Mouse (Mus musculus) c-Kit-positive CD71-positive TER-119-negative erythroid progenitor cells, embryonic 14.5 days (primary cell): ENCODE data around the gene Rps27l.

Source experiments
- DNase-seq: peaks from one replicate; pipeline ENCODE4 v3.0.0-alpha.2; 2013; ENCODE audit warnings: low read depth

Gene Rps27l

DNA sequence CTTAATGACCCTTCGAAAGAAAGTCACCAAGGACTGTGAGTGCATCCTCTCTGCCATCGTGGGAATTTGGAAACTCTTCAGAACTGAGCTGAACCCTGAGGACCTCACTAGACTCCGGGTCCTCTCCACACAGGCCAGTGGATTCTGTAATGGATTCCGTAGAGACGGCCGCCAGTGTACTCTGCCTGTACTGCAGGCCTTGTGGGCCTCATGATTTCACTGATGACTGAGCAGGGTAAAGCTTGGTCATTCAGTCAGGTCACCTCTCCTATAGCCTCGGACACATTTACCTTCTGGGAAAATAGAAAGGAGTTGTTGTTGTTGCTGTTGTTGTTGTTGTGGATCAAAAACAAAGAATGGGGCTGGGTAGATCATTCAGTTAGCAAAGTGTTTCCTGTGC, 36.2 kb downstream of the Rps27l start:
- DNase-seq, result no peak

DNA sequence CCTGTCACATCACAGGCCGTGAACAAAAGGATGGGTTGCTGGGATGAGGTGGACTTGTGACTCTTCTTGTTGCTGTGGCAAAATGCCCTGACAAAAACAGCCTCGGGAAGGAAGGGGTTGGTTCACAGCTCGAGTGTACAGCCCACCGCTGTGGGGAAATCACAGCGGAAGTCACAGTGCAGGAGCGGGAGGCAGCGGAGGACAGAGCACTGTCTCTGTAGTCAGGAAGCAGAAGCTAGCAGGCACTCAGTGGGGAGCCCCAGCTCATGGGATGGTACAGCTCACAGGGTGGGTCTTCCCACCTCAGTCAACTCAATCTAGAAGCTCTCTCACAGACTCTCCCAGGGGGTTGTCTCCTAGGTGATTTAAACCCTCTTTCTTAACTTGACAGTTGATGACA, 39.5 kb downstream of the Rps27l start:
- no peak for DNase-seq

DNA sequence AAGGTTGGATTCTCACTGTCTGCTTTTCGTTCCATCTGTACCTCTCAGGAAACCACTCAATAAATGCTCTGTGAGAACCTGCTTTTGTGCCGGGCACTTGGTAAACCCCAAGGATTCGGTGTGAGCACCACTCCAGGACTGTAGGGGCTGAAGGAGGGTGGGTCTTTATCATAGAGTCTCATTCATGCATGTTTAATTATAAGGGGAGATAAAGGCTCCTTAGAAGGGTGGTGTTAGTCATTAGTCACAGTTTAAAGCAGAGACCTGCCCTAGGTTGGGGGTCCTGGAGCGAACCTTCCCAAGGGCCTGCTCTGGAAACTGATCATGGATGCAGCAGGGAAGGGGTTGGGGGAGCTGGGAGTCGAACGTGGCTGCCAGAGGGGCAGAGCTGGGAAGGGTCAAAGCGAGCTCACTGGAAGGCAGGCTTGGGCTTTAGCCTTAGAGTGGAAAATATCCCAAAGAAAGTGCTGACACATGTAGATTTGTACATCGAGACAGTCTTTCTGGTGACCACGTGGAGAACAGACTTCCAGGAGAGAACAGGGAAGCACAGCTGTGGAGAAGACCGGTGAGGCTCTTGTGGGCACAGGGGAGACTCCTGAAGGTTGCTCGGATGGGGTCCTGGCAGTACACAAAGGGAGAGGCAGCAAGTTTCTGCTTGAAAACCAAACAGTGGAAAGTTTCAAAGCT, 42.5 kb downstream of the Rps27l start:
- DNase-seq, result peak; percentile 40

DNA sequence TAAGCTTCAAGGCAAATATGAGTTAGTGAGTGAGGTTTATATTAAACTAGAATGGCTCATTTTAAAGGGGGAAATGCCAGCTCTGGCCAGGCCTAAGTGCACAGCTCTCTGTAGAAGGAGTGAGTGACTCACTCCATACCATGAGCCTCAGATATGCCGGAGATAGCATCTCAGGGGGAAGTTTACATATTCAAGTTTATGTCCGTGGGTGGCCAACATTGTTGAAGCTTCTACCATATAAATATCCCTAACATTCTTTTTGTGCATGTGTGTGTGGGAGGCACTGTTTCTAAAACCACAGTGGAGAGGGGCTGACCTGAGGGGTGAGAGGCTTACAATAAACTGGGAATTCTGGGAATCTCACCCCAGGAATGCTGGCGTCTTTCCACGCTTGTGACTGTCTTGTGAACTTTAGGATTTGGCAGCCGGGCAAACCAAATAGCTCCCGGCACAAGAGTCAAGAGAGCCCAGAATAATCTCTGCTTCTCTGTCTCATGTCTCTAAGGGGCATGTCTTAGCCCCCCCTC, 43.1 kb downstream of the Rps27l start:
- DNase-seq, result no peak

DNA sequence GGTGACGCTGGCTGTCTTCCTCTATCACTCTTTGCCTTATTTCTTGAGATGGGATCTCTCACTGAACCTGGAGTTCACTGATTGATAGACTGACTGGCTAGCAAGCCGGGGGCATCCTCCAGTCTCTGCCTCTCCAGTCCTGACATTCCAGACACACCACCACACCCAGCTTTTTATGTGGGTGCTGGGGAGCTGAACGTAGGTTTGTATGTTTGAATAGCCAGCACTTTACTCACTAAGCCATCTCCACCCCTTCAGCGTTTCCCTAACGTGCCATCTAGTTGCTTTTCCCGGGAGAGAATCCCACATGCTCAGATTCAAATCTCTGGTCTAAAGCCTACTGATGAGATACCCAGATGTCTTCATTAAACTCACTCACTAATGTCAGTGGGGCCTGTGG, 43.7 kb downstream of the Rps27l start:
- DNase-seq, result no peak

DNA sequence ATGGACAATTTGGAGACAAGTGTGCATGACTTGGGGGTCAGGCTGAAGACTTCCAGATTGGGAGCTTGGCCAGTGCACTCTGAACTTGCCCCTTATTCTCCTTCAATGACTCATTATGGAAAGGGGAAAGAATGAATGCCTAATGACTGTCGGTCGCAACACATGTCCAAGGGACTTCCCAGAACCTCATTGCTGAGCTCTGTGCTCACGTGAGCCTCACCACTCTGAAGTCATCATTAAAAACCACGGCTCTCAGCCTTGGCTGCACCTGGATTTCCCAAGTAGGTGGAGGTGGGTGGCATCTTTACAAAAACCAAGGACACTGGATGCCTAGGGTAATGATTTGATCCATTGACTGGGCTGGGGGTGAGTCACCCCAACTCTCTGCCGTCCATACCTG, 44.2 kb downstream of the Rps27l start:
- DNase-seq, result no peak

DNA sequence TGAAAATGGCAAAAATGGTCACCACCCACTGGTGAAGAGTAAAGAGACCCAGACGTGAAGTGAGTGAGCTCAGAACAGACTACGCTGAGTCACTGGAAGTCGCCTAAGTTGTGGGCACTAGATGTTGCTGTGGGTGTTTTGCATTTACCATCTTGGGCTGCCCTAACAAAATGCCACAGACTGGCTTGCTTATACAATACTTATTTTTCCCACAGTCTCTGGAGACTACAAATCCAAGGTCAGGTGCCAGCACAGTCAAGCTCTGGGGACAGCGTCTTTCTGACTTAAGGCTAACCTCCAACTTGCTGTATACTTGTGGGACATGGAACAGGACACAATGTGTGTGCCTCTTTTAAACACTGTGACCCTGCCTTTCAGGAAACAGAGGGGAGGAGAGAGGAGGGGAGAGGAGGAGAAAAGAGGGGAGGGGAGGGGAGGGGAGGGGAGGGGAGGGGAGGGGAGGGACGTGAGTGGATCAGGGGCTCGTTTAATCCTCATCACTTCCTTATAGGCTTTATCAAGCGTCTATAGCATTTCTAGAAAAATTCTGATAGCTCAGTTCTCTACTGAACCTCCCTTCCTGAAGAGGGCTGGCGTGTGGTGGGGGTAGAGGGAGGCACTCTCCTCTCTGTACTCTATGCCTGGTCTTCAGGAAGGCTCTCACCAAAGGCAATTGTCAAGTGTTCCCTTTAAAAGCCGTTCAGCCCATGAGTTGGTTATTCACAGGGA, 45.3 kb downstream of the Rps27l start:
- no peak for DNase-seq

DNA sequence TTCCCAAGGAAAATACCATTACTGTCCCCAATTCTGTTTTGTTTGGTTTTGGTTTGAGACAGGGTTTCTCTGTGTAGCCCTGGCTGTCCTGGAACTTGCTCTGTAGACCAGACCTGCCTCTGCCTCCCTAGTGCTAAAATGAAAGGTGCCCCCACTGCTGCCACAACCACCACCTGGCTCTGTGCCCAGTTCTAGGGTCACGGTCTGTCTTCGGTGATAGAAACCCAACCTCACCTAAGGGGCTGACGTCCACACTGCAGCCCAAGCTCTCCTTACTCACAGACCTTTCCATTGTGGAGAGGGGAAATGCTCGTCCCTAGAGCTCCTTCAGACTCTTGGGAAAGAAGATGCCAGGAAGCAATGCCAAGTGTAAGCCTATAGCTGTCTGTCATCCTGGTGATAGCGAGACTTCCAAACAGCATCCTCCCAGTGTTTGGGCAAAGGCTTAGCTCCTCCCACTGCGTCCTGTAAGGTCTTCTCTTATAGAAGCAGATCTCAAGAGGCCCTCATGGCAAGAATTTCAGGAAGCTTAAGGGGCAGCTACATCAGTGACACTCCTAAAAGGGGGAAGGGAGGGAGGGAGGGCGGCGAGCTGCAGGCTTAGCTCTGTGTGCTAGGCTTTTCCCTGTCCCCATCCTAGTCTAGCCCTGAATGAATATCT, 46.0 kb downstream of the Rps27l start:
- no peak for DNase-seq
